Mouse (Mus musculus) lung, postnatal 25 days (tissue): ENCODE measurements around the gene Smyd3.
A peak's percentile ranks its signal among the peaks of the same experiment; 100 is the strongest.

Experiments used
- DNase-seq: peaks from one replicate; pipeline ENCODE4 v3.0.0; 2022; ENCODE audit warnings: low spot score

Gene Smyd3

DNA sequence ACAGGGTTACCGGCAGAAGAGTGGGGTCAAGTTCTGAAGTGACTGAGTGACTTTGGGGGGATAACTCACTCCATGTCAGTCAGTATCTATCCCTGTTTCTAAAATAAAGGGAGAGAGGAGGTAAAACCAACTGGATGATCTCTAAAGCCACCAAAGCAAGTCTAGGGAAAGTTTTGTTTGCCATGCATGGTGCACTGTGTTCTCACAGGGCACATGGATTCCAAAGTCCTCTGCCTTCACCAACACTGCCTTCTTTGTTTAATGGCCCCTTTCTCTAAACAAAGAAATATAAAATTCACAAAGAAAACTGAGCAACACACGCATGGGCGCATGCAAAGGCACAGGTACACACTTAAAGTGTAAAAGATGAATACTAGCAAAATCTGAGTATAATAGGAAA lies 403.5 kb downstream of the Smyd3 start:
- DNase-seq = no peak

DNA sequence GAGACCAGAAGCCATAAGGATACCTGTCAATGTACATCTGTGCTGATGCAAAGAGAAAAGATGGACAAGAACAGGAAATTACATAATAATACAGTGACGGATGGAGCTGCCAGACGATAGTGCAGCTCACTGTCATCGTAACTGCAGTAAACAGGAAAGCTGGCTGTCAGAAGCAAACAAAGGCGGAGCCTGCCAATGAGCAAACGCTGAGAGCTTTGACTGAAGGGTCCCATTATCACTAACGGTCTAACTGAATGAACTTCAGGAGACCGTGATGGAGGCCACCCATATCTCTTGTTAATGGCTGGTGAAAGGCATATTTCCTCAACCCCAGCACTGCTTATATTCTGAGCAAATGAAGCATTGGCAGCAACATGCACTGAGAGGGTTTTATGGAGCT lies 409.1 kb downstream of the Smyd3 start:
- no peak for DNase-seq

DNA sequence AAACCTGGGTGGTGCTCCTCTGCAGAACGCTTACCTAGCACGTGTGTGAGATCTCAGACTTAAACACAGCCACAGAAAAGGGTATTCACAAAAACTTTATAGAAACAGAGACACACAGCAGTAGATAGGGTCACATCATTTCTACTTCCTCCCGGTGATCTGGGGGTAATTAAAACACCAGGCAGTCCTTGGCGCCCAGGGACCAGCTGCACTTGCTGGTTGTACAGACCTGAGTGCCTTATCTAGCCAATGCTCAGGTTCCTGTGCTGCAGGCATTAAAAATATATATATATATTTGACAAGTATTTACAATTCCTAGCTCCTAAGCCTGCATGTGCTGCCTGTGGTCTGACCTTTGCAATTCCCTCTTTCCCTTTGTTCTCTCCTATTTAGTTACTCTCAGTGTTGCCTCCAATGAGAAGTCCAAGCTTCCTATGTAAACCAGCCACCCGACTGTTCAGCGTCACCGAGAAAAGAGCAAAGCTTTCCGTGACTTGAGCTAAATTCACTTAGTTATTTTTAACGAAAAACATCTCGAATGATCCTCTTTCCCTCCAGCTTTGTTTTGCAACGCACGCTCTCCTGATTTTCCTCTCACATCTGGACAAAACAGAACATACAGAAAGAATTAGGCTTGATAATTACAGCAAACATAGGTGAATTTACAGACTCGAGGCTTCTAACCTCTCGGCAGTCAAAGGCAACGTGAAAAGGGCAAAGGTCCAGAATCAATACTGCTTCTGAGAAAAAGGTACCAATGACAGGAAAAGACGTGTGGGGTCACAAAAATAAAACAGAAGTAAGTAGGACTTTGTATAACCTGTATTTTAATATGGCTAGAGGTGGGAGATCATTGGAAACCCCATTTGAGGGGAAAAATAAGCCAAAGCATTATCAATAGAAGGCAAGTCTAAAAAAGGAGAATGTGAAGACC lies 409.8 kb downstream of the Smyd3 start:
- DNase-seq = no peak

DNA sequence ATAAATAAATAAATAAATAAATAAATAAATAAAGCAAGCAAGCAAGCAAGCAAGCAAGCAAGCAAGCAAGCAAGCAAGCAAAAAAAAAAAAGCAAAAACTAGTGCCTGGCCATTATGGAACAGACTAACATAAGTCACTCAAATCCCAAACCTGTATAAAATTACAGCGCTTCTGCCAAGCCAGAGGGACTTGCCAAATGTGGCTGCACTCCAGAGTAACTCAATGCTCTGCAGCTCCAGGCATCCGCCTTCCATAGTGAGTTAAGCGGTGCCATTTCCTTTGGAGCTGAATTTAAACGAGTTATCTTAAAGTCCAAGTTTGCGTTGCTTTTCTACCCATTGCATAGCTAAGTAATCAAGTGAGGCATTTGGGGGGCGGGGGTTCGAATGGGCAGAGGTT lies 410.6 kb downstream of the Smyd3 start:
- DNase-seq = no peak

DNA sequence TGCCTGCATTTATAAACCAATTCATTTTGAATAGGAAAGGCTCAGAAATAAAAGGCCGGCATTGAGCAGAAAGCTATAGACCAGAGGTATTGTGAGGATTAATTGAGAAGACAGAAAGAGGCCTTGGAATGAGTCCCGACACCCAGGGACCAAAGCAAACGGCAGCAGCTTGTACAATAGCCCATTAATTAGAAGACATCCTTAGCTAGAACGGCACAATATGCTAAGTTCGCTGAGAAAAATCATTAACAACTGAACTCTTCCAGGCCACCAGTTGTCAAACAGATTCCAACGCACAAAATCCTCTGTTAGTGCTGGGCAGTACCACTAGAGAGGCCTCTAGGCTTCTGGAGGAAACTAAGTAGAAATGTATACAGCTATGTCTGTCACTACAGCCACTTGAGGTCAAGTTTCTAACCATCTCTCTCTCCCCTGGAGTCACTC lies 411.1 kb downstream of the Smyd3 start:
- DNase-seq = no peak

DNA sequence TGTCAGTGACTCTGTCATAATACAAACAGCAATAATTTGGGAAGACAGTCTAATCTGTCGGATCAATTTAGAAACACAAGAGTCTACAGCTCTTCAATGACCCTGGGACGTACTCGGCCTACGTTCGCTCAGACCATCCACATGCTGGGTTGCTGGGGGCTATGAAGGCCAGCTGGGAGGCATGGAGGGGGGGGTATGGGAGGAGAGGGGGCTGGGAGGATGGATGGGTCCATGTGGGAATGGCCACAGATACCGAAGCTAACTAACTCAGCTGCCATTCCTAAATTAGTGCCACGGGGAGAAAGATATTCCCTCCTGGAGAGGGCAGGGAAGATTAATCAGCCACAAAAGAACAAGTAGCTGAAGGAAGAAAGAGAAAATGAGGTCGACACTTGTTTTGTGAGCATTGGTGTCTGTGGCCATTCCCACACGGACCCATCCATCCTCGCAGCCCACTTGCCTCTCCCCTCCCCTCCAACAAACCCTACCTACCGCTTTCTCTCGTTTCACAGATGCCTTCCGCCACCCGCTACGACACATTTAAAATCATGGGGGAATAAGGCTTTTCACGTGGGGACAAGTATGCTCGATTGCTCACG lies 411.6 kb downstream of the Smyd3 start:
- no peak for DNase-seq

DNA sequence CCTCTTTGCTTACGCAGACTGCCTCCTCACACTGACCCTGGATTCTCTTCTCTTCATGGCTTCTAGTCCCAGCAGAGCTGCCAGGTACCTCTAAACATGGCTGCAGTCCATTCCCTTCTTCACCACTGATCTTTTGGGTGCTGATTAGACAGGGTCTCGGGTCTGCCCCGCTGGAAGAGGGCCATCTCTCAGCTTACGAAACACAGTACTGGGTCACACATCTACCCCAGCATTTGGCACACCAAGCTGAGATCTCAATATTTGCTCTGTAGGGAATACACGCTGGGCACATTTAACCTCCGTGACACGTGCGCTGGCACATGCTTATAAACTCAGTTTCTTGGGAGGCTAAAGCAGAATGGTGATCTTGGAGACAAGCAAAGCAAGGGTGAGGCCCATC lies 413.4 kb downstream of the Smyd3 start:
- no peak for DNase-seq

DNA sequence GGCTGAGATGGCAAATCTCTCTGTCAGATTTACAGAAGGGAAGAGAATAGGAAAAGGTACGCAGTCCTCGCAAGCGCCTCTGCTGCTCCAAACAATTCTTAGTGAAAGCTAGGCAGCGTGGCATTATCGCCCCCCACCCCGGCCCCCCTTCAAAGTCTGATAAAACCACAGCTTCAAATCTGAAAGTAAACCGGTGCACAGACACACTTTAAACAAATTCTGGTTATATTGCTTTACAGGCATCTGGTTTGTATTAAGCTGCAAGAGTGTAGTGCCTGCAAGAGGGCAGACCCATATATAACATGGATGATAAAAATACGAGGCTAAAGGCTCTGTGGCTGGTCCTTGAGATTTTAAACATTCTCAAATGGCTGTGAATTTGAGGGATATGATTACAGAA lies 420.8 kb downstream of the Smyd3 start:
- no peak for DNase-seq

DNA sequence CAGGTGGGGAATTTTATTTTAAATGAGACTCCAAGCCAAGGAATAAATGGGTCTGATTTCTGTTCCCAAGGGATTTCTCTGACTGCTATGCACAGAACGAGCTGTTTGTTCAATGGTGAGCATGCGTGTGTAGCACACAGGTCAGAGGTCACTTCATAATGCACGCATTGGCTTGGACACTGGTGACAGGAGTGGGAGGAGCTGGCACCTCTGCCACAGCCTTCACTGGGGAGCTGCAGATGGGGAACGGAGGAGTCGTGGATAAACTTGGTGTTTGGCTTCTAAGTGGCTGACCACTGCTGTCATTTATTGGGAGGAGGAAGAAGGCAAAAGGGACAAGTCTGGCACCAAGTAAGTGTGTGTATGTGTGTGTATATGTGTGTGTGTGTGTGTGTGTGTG lies 421.5 kb downstream of the Smyd3 start:
- no peak for DNase-seq

DNA sequence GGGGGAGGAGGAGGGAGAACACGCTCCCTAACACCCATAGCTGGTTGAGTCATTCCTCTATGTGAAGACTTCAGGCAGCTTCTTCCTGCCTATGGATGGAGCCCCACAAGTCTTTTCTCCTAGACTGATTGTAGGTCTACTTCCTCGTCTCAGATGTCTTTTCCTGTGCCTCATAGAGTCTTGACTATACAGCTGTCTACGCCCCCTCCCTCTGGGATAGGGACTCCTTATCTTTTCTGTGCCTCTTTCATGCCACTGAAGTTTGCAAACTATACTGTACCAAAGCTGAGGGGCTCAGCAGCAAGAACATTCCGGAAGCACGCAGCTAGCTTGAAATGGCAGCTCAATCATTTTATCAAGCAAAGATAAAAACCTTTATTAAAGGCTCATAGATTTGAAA lies 428.7 kb downstream of the Smyd3 start:
- no peak for DNase-seq

DNA sequence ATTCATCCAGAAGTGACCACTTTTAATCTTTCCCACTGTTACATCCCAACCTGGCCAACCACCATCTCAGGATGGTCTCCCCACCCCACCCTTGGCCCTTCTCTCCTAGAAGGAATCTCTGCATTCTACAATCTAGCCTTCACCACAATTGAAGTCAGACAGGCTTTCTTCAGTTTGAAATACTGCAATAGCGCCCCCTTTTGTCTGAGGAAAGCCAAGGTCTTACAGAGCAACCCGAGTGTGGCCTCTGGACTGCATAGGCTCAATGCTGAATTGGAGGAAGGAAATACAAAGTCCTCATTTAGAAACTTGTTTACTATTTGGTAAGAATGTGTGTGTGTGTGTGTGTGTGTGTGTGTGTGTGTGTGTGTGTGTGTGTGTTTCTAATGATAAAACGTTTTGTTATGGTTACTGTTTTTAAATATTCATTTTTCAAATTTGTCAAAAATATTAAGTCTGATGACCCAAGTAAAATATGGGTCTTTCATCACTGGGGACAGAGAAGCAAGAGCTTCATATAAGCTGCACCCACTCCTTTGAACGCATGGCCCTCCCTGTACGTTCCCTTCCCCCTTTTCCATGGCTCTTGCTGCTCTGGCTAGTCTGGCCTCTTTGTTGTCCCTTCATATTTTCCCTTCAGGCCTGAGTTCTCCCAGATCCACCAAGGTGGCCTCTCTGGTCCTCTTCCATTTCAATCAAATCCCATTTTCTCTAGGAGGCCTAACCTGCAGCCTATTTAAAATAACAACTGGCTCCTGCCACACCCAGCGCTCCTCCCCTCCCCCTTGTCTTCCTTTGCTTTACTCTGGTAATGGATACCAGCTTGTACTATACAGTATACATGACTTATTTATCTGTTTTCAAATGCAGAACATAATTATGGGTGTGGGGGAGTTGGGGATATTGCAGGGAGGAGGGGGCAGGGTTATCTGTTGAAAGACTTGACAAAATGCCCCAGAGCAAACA lies 430.5 kb downstream of the Smyd3 start:
- DNase-seq = peak; percentile 72

DNA sequence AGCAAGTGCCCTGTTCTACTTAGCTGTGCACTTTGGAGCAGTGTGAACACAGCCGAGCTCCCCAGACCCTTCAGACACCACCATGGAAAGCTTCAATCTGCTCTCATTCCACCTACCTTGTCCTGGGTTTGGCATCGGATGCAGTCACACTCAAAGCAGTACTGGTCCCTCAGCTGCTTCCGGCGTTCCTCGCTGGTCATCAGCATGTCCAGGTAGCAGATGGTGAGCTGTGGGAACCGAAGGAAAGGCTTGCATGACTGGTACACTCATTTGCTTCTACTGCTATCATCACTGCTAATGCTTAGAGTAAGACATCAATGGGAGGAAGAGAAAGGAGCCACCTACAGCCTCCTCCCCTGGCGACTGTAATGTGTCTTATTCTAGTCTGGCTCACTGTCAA lies 431.6 kb downstream of the Smyd3 start:
- DNase-seq = no peak

DNA sequence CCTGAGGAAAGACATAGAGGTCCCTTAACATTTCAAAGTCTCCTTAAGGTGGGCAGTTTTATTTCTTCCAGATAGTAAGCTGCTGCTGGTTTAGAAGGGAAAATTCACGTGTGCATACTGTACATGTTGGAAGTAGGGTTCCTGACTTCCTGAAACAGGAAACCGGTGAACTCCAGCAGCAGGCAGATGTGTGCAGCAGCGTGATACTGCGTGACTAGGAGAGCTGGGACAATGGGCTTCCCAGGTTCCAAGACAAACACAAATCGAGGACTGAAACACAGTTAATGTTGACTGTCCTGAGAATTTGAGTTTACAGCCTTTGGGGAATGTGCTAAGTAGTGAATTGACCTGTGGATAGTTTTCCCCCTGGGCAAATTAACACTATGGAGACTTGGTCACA lies 434.7 kb downstream of the Smyd3 start:
- no peak for DNase-seq

DNA sequence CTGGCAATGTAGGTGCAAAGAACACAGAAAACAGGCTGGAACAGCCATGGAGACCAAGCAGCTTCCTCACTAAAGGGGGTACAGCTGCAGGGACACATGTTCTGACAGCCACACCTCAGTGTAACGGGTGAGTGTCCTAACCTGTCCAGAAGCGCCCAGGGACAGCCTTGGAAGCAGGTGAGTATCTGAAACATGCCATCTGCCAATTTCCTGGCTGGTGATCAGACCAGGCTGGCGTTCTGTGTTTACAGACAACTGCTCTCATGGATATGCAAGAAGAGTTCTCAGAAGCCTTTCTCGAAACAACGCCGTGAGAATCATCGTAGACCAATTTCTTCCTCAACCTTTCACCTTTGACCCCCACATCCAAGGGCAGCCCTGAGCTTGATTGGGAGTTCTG lies 444.0 kb downstream of the Smyd3 start:
- DNase-seq = no peak

DNA sequence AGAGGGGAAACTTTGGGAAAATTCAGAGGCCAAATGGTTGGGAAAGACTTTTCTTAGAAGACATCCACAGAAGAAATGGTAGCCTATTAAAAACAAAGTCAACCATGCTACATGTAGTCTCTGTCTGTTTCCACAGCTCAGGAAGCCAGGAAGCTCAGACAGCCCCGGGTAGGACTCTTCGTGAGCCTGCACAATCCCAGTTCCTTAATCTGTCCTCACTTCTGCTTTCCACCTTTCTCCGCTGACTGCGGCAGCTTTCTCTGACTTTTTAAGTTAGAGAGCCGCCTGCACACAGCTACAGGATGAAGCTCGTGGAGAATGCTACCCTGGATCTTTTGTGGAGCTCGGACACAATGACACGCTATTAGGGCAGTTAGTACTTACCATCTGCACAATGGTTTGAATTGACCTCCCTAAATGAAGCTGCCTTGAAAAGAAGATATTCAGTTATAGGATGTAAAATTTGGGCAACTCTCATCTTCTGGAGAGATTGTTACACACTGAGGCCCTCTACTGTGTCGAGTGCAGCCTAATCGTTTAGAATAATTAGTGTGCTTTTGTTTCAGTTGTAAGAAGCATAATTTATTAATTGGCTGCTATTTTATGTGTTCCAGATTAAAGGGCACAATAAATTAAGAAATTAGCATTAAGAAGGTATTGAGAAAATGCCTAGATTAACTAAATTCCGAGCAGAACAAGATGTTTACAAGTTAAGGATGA lies 444.7 kb downstream of the Smyd3 start:
- no peak for DNase-seq

DNA sequence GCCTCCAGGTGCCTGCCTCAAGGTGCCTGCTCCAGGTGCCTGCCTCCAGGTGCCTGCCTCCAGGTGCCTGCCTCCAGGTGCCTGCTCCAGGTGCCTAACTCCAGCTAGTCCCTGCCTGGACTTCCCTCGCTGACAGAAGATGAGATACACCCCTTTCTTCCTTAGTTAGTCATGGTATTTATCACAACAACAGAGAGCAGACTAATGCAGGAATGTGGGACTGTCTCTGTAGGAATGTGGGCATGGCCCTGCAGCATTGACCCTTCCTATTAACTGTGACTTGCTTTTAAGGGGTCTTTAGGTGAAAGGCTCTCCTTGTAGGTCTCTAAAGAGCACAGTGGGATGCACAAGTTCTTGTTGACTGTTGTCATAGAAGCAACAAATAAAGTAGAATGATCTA lies 445.4 kb downstream of the Smyd3 start:
- DNase-seq = no peak

DNA sequence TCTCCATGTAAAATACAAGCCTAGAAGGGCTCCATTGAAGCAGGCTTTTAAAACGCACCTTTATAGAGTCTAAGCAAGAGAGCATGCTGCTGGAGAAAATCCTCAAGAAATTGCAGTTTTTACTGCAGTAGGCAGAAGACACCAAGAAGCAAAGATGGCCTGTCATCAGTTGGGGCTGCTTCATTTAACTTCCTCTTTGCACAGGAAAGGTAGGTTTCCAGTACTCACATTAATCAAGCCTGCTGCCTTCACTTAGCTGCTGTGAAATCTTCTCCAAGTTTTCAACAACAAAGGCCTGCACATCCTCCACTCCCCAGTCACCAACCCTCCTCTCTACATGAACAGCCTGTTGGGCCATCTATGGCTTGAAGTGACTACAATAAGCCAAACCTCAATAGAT lies 448.9 kb downstream of the Smyd3 start:
- no peak for DNase-seq

DNA sequence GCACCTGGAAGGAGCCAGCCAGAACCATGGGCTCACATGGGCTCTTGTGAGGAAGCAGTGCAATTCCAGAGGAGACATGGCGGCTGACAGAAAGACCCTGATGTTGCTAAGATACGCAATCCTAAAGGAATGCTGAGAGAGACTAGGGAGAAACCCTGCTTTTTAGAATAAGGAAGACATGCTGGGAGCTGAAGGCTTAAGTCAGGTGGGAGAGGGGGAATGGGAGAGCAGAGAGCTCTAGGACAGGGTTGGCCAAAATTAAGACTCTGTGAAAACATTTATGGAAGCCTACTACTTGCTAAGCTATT lies 452.6 kb downstream of the Smyd3 start:
- no peak for DNase-seq

DNA sequence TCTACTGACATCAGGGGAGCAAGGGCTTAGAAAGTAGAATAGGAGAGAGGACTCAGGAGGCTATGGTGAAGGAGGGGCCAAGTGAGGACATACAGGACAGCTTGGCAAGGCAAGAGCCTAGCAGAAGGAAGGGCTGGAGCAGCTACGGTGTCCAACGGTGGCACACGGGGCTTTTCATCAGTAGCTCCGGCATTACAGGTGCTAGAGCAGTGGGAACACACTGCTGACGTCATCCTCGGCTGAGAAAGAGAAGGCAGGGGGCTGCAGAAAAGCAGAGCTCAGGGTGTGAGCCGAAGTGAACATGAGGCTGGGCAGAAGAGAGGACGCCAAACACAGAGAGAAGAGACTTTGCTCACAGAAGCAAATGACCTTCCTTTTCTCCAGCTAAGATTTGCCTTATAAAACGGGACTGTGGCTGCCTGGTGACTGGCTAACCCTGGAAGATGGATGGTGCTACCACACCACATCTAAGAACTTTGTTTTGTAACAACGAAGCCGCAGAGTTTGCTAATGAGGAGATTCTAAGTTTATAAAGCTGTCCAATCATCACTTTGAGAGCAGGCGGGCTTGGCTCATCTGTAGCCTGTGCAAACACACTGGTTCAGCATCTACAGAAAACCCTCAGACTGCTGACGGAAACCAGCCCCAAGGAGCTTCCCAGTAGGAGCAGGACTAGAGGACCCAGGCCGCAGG lies 453.1 kb downstream of the Smyd3 start:
- no peak for DNase-seq

DNA sequence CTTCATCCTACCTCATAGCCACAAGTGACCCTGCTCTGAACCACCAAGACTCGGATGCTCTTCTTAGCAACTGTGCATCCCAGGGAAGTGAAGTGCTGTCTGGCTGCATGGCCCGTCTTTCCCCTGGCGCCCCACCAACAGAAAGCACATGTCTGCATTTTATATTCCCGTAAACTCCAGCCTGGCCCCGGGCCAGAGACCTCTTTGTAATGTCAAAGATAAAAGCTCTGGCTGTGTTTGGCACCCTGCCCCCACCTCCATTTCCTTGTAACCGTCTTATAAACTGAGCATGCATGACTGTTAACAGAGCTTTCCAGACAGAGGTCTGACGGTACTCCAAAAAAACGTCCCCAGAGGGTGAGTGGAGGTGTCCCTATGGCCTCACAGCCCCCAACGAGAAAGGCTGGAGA lies 456.1 kb downstream of the Smyd3 start:
- DNase-seq = peak; percentile 73

DNA sequence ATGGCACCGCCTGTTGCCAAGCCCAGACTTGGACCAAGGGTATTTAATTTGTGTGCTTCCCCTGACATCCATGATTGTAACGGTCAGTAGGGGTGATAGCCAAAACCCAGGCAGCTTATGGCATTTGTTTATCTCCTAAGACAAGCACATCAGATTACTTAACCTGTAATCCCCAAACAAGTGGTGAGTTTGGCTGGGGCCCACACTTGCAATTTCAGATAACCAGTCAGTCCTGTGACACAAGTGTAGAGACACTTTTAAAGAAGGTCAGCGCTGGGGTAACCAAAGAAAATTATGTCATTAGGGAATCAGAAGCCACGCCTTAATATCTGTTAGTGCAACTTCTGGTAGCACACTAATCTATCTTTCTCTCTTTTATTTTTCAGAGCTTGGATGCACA lies 456.8 kb downstream of the Smyd3 start:
- no peak for DNase-seq
